Mouse (Mus musculus): ENCODE measurements at regions not wholly inside any gene's neighbourhood (a gene's known extent, or its start where the extent isn't known, plus 50 kb on each side); places are given as distances from the start of the nearest gene placed in this dataset.

DNA sequence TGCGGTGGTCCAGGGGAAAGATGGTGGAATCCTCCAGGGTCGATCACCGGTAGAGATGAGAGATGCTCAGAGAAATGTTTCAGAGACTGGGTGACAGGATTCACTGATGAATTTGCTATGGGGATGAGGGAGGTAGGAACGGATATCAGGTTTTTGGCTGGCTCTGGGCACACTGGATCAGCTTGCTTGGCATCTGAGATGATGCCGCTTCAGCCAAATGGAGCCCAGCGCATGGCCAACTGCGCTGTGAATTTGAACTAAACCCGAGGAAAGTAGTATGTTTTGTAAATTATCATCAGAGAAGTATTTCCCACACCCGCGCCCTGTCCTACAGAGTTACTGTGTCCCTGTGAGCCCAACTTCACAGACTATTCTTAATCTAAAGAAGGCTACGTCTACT, 113.0 kb upstream of the Noct start:
- WGBS (ENCODE audit: insufficient replicate concordance) = 76% methylated on average over 11 of the region's 11 CpGs

GRCm38 (mm10) chr3:51112351-51112750, 111.9 kb upstream of the Noct start:
- 49% methylated on average over 3 of the region's 3 CpGs for WGBS (ENCODE audit: insufficient replicate concordance)
- H3K27ac ChIP-seq = no peak overlapping the region
- no peak overlapping the region for H3K4me2 ChIP-seq (ENCODE audit: low read depth)
- H3K9me3 ChIP-seq (ENCODE audit: control insufficient read depth, low read length) = no peaks in the 10 kb centered on the region
- TF ChIP-seq CTCF (IDR thresholded peaks at IDR 0.05; ENCODE audit: low read depth) (no peak), EP300 (IDR thresholded peaks at IDR 0.05; ENCODE audit: low read depth) (no peak)
- H3K4me1 ChIP-seq (replicated peaks; ENCODE audit: control insufficient read depth in 2 of 2, insufficient read depth in 2 of 2, low read length in 1 of 2) = no peaks in the 10 kb centered on the region
- H3K27me3 ChIP-seq (ENCODE audit: control insufficient read depth, insufficient read depth, low read length) = no peaks in the 10 kb centered on the region
- H3K9ac ChIP-seq (replicated peaks) = no peak overlapping the region
- H3K36me3 ChIP-seq (replicated peaks; ENCODE audit: control insufficient read depth, insufficient read depth, low read depth) = no peaks in the 10 kb centered on the region
- DNase-seq (ENCODE audit: low read depth in 3 of 3, low spot score in 3 of 3) (no peak), ATAC-seq (ENCODE audit: insufficient read depth) (no peak)
- no peak overlapping the region for H3K4me3 ChIP-seq (ENCODE audit: insufficient read depth in 1 of 2, low read depth in 2 of 2, low read length in 2 of 2)

More for the DNA sequence above, 113.0 kb upstream of the Noct start:
- no peak for TF ChIP-seq CTCF (IDR thresholded peaks at IDR 0.05; ENCODE audit: low read depth)
- TF ChIP-seq EP300 (IDR thresholded peaks at IDR 0.05; ENCODE audit: low read depth) = no peak
- H3K9me3 ChIP-seq (ENCODE audit: control insufficient read depth, low read length) = no peaks in the 10 kb centered on the region
- H3K36me3 ChIP-seq (replicated peaks; ENCODE audit: control insufficient read depth, insufficient read depth, low read depth) = no peaks in the 10 kb centered on the region
- DNase-seq (ENCODE audit: low read depth in 3 of 3, low spot score in 3 of 3) (no peak), ATAC-seq (ENCODE audit: insufficient read depth) (no peak)
- no peak overlapping the region for H3K9ac ChIP-seq (replicated peaks)
- no peaks in the 10 kb centered on the region for H3K27me3 ChIP-seq (ENCODE audit: control insufficient read depth, insufficient read depth, low read length)
- no peak overlapping the region for H3K27ac ChIP-seq
- no peak overlapping the region for H3K4me2 ChIP-seq (ENCODE audit: low read depth)
- H3K4me1 ChIP-seq (replicated peaks; ENCODE audit: control insufficient read depth in 2 of 2, insufficient read depth in 2 of 2, low read length in 1 of 2) = no peaks in the 10 kb centered on the region
- no peak overlapping the region for H3K4me3 ChIP-seq (ENCODE audit: insufficient read depth in 1 of 2, low read depth in 2 of 2, low read length in 2 of 2)

DNA sequence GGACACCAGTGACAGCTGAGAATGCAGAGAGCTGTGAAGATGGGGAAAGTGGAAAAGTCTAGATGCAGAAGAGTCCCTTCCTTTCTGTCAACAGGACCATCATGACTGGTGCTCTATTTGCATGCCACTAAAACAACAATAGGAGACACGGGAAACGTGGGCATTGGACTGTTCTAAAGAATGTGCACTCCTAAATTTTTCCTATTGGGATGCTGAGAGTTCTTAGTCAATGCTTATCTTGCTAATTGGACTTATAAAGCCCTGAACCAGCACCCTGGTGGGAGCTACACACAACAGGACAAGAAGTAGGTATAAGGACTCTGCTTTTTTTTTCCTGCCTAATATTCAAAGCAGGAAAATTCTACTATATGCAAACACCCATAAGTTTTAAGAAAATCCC, 108.3 kb upstream of the Noct start:
- Histone ChIP-seq H3K4me1 (replicated peaks; ENCODE audit: control insufficient read depth in 2 of 2, insufficient read depth in 2 of 2, low read length in 1 of 2) (no peaks in the 10 kb centered on the region), H3K9ac (replicated peaks) (no peak overlapping the region), H3K4me2 (ENCODE audit: low read depth) (no peak overlapping the region), H3K36me3 (replicated peaks; ENCODE audit: control insufficient read depth, insufficient read depth, low read depth) (no peaks in the 10 kb centered on the region), H3K27me3 (ENCODE audit: control insufficient read depth, insufficient read depth, low read length) (no peaks in the 10 kb centered on the region), H3K27ac (no peak overlapping the region), H3K4me3 (ENCODE audit: insufficient read depth in 1 of 2, low read depth in 2 of 2, low read length in 2 of 2) (no peak overlapping the region), H3K9me3 (ENCODE audit: control insufficient read depth, low read length) (no peaks in the 10 kb centered on the region)
- WGBS (ENCODE audit: insufficient replicate concordance) = 46% methylated on average over 2 of the region's 2 CpGs
- no peak for TF ChIP-seq EP300 (IDR thresholded peaks at IDR 0.05; ENCODE audit: low read depth)
- DNase-seq (ENCODE audit: low read depth in 3 of 3, low spot score in 3 of 3) (no peak), ATAC-seq (ENCODE audit: insufficient read depth) (no peak)

DNA sequence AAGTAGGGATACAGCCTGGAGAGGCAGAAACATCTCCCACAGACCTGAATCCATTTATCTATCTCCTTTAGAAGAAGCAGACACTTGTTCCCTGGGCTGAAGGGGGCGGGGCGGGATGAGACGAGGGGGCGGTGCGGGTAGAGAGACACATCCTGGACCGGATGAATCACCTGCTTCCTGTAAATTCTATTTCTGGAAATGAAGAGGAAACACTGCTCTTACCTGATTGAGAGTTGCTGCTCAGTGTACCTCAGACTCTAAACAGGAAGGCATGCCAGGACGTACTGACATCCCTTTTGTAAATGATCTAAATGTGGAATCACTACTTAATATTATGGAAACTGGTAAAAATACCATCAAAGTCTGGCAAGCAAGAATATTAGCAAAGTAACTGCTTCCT, 105.5 kb upstream of the Noct start:
- 24% methylated on average over 7 of the region's 7 CpGs for WGBS (ENCODE audit: insufficient replicate concordance)
- DNase-seq (ENCODE audit: low read depth in 3 of 3, low spot score in 3 of 3) (no peak), ATAC-seq (ENCODE audit: insufficient read depth) (no peak)
- H3K9me3 ChIP-seq (ENCODE audit: control insufficient read depth, low read length) = no peaks in the 10 kb centered on the region
- TF ChIP-seq CTCF (IDR thresholded peaks at IDR 0.05; ENCODE audit: low read depth) (no peak), EP300 (IDR thresholded peaks at IDR 0.05; ENCODE audit: low read depth) (no peak)
- H3K4me1 ChIP-seq (replicated peaks; ENCODE audit: control insufficient read depth in 2 of 2, insufficient read depth in 2 of 2, low read length in 1 of 2) = no peaks in the 10 kb centered on the region
- no peak overlapping the region for H3K27ac ChIP-seq
- no peak overlapping the region for H3K4me2 ChIP-seq (ENCODE audit: low read depth)
- no peak overlapping the region for H3K9ac ChIP-seq (replicated peaks)
- H3K4me3 ChIP-seq (ENCODE audit: insufficient read depth in 1 of 2, low read depth in 2 of 2, low read length in 2 of 2) = no peak overlapping the region
- no peaks in the 10 kb centered on the region for H3K27me3 ChIP-seq (ENCODE audit: control insufficient read depth, insufficient read depth, low read length)
- no peaks in the 10 kb centered on the region for H3K36me3 ChIP-seq (replicated peaks; ENCODE audit: control insufficient read depth, insufficient read depth, low read depth)

DNA sequence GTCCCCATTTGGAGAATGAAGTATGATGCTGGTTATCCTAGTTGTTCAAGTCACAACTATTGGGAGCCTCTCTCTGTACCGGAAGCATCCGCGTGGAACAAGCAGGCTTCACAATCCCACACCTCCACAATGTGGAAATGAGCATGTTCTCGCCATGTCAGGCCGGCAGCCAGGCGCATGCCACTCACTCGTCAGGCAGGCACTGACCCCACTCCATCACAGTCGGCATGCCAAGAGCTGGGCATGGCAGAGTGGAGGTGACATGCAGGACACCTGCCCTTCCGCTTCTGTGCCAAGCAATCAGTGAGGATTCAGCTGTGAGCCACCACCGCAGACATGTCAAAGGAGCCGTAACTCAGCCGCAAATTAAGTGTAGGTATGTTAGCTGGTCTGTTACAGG, 103.7 kb upstream of the Noct start:
- Histone ChIP-seq H3K4me3 (ENCODE audit: insufficient read depth in 1 of 2, low read depth in 2 of 2, low read length in 2 of 2) (no peak overlapping the region), H3K9me3 (ENCODE audit: control insufficient read depth, low read length) (no peaks in the 10 kb centered on the region), H3K9ac (replicated peaks) (no peak overlapping the region), H3K27me3 (ENCODE audit: control insufficient read depth, insufficient read depth, low read length) (no peaks in the 10 kb centered on the region), H3K4me1 (replicated peaks; ENCODE audit: control insufficient read depth in 2 of 2, insufficient read depth in 2 of 2, low read length in 1 of 2) (no peaks in the 10 kb centered on the region), H3K27ac (no peak overlapping the region), H3K4me2 (ENCODE audit: low read depth) (no peak overlapping the region), H3K36me3 (replicated peaks; ENCODE audit: control insufficient read depth, insufficient read depth, low read depth) (no peaks in the 10 kb centered on the region)
- DNase-seq (ENCODE audit: low read depth in 3 of 3, low spot score in 3 of 3) = no peak
- no peak for TF ChIP-seq CTCF (IDR thresholded peaks at IDR 0.05; ENCODE audit: low read depth)
- no peak for TF ChIP-seq EP300 (IDR thresholded peaks at IDR 0.05; ENCODE audit: low read depth)
- no peak for ATAC-seq (ENCODE audit: insufficient read depth)
- 72% methylated on average over 12 of the region's 12 CpGs for WGBS (ENCODE audit: insufficient replicate concordance)

All from liver, embryonic 14.5 days (tissue).